Mouse (Mus musculus): ENCODE measurements around the gene Wfikkn2. TPM values are rescaled to one million over a fixed set of nuclear protein-coding genes. Genes with fewer than 3 reads are reported as not detected.
A peak's percentile ranks its signal among the peaks of the same experiment; 100 is the strongest.

Wfikkn2 gene
- total RNA-seq, 1 experiment, result 0.31 TPM

- in situ Hi-C loops (cut with MboI; ENCODE audit: low sequenced_read_pairs in 2 of 2, unreplicated experiment in 2 of 2), result no loop called here
- no peaks in the 10 kb centered on the region for H3K9me3 ChIP-seq (ENCODE audit: control insufficient read depth, insufficient read depth, low read depth, low read length)
- peak; percentile 83 for DNase-seq (ENCODE audit: low read depth, low spot score)
- H3K4me1 ChIP-seq (ENCODE audit: control insufficient read depth in 2 of 2, insufficient read depth in 2 of 2, low read length in 2 of 2, poor library complexity in 1 of 2), result peaks cover 0 to 4% of the 10 kb centered on the region in 2 experiments; a peak in 1 of 4 replicates
- H3K9ac ChIP-seq (ENCODE audit: insufficient read depth, low read depth, low read length, poor library complexity, severe bottlenecking), result no peak overlapping the region
- no peaks in the 10 kb centered on the region for H3K36me3 ChIP-seq (ENCODE audit: control insufficient read depth, insufficient read depth, low read length, poor library complexity, severe bottlenecking)
- no peak overlapping the region for H3K27ac ChIP-seq (ENCODE audit: insufficient read depth, low read depth, low read length, poor library complexity, severe bottlenecking)
- no peak overlapping the region for H3K4me3 ChIP-seq (ENCODE audit: insufficient read depth in 1 of 2, low read depth in 1 of 2, low read length in 2 of 2, poor library complexity in 1 of 2, severe bottlenecking in 1 of 2)
- TF ChIP-seq HCFC1 (IDR thresholded peaks at IDR 0.05; ENCODE audit: borderline replicate concordance, insufficient read depth, low read length) (no peak), ZC3H11A (IDR thresholded peaks at IDR 0.05; ENCODE audit: borderline replicate concordance, low read depth, low read length) (peak; percentile 73; the same call in 1 of the 2 replicates)
Observed at GRCm38 (mm10) chr11:94236074-94236473, 9.7 kb downstream of the Wfikkn2 start.

- TF ChIP-seq MAFK (IDR thresholded peaks at IDR 0.05; ENCODE audit: insufficient read depth, low read depth, low read length), result no peak
- TF ChIP-seq ZC3H11A (IDR thresholded peaks at IDR 0.05; ENCODE audit: borderline replicate concordance, low read depth, low read length), result no peak
- no peak for TF ChIP-seq ZNF384 (IDR thresholded peaks at IDR 0.05; ENCODE audit: low read depth, low read length)
- TF ChIP-seq CHD2 (IDR thresholded peaks at IDR 0.05; ENCODE audit: low read depth, low read length), result no peak
- no peak for TF ChIP-seq HCFC1 (IDR thresholded peaks at IDR 0.05; ENCODE audit: borderline replicate concordance, insufficient read depth, low read length)
- H3K4me3 ChIP-seq (ENCODE audit: insufficient read depth in 1 of 2, low read depth in 1 of 2, low read length in 2 of 2, poor library complexity in 1 of 2, severe bottlenecking in 1 of 2), result no peak overlapping the region
- H3K9me3 ChIP-seq (ENCODE audit: control insufficient read depth, insufficient read depth, low read depth, low read length), result no peaks in the 10 kb centered on the region
- no peaks in the 10 kb centered on the region for H3K36me3 ChIP-seq (ENCODE audit: control insufficient read depth, insufficient read depth, low read length, poor library complexity, severe bottlenecking)
- no peak for DNase-seq (ENCODE audit: low read depth, low spot score)
- H3K9ac ChIP-seq (ENCODE audit: insufficient read depth, low read depth, low read length, poor library complexity, severe bottlenecking), result no peak overlapping the region
- in situ Hi-C loops (cut with MboI; ENCODE audit: low sequenced_read_pairs in 2 of 2, unreplicated experiment in 2 of 2), result no loop called here
- no peak overlapping the region for H3K27ac ChIP-seq (ENCODE audit: insufficient read depth, low read depth, low read length, poor library complexity, severe bottlenecking)
- H3K4me1 ChIP-seq (ENCODE audit: control insufficient read depth in 2 of 2, insufficient read depth in 2 of 2, low read length in 2 of 2, poor library complexity in 1 of 2), result peaks cover 0 to 4% of the 10 kb centered on the region in 2 experiments; a peak in 1 of 4 replicates
Observed at GRCm38 (mm10) chr11:94234857-94235256, 10.9 kb downstream of the Wfikkn2 start.

GRCm38 (mm10) chr11:94234380-94234779, 11.4 kb downstream of the Wfikkn2 start:
- Histone ChIP-seq H3K4me1 (ENCODE audit: control insufficient read depth in 2 of 2, insufficient read depth in 2 of 2, low read length in 2 of 2, poor library complexity in 1 of 2) (no peaks in the 10 kb centered on the region), H3K9me3 (ENCODE audit: control insufficient read depth, insufficient read depth, low read depth, low read length) (no peaks in the 10 kb centered on the region), H3K27ac (ENCODE audit: insufficient read depth, low read depth, low read length, poor library complexity, severe bottlenecking) (no peak overlapping the region), H3K4me3 (ENCODE audit: insufficient read depth in 1 of 2, low read depth in 1 of 2, low read length in 2 of 2, poor library complexity in 1 of 2, severe bottlenecking in 1 of 2) (no peak overlapping the region), H3K36me3 (ENCODE audit: control insufficient read depth, insufficient read depth, low read length, poor library complexity, severe bottlenecking) (no peaks in the 10 kb centered on the region), H3K9ac (ENCODE audit: insufficient read depth, low read depth, low read length, poor library complexity, severe bottlenecking) (no peak overlapping the region)
- no peak for TF ChIP-seq CHD2 (IDR thresholded peaks at IDR 0.05; ENCODE audit: low read depth, low read length)
- no peak for TF ChIP-seq HCFC1 (IDR thresholded peaks at IDR 0.05; ENCODE audit: borderline replicate concordance, insufficient read depth, low read length)
- no peak for TF ChIP-seq ZC3H11A (IDR thresholded peaks at IDR 0.05; ENCODE audit: borderline replicate concordance, low read depth, low read length)
- TF ChIP-seq ZNF384 (IDR thresholded peaks at IDR 0.05; ENCODE audit: low read depth, low read length), result no peak
- TF ChIP-seq MAFK (IDR thresholded peaks at IDR 0.05; ENCODE audit: insufficient read depth, low read depth, low read length), result no peak
- in situ Hi-C loops (cut with MboI; ENCODE audit: low sequenced_read_pairs in 2 of 2, unreplicated experiment in 2 of 2), result no loop called here
- DNase-seq (ENCODE audit: low read depth, low spot score), result no peak

- no peak overlapping the region for H3K9ac ChIP-seq (ENCODE audit: insufficient read depth, low read depth, low read length, poor library complexity, severe bottlenecking)
- no peak overlapping the region for H3K27ac ChIP-seq (ENCODE audit: insufficient read depth, low read depth, low read length, poor library complexity, severe bottlenecking)
- no peaks in the 10 kb centered on the region for H3K36me3 ChIP-seq (ENCODE audit: control insufficient read depth, insufficient read depth, low read length, poor library complexity, severe bottlenecking)
- no peak overlapping the region for H3K4me3 ChIP-seq (ENCODE audit: insufficient read depth in 1 of 2, low read depth in 1 of 2, low read length in 2 of 2, poor library complexity in 1 of 2, severe bottlenecking in 1 of 2)
- no peaks in the 10 kb centered on the region for H3K9me3 ChIP-seq (ENCODE audit: control insufficient read depth, insufficient read depth, low read depth, low read length)
- no peak for DNase-seq (ENCODE audit: low read depth, low spot score)
- in situ Hi-C loops (cut with MboI; ENCODE audit: low sequenced_read_pairs in 2 of 2, unreplicated experiment in 2 of 2), result no loop called here
- TF ChIP-seq ZNF384 (IDR thresholded peaks at IDR 0.05; ENCODE audit: low read depth, low read length) (no peak), HCFC1 (IDR thresholded peaks at IDR 0.05; ENCODE audit: borderline replicate concordance, insufficient read depth, low read length) (no peak), CHD2 (IDR thresholded peaks at IDR 0.05; ENCODE audit: low read depth, low read length) (no peak), MAFK (IDR thresholded peaks at IDR 0.05; ENCODE audit: insufficient read depth, low read depth, low read length) (no peak), ZC3H11A (IDR thresholded peaks at IDR 0.05; ENCODE audit: borderline replicate concordance, low read depth, low read length) (no peak)
- H3K4me1 ChIP-seq (ENCODE audit: control insufficient read depth in 2 of 2, insufficient read depth in 2 of 2, low read length in 2 of 2, poor library complexity in 1 of 2), result no peaks in the 10 kb centered on the region
Observed at GRCm38 (mm10) chr11:94233405-94233804, 12.4 kb downstream of the Wfikkn2 start.
